Mouse (Mus musculus) heart, adult 2 months (tissue): ENCODE results near the gene Hist2h2ab.
A peak's percentile ranks its signal among the peaks of the same experiment; 100 is the strongest.

Source experiments
- CTCF ChIP-seq: fragments of 200-600 bp; IDR thresholded peaks from 2 replicates; pipeline ENCODE4 v1.8.1; 2022; ENCODE audit warnings: antibody characterized with exemption, mild to moderate bottlenecking, moderate library complexity
- EP300 ChIP-seq: fragments of 200-500 bp; IDR thresholded peaks from 2 replicates; pipeline ENCODE4 v1.6.1; 2011; ENCODE audit warnings: low read depth, low read length, control low read depth; ENCODE audit not compliant: insufficient read depth

DNA sequence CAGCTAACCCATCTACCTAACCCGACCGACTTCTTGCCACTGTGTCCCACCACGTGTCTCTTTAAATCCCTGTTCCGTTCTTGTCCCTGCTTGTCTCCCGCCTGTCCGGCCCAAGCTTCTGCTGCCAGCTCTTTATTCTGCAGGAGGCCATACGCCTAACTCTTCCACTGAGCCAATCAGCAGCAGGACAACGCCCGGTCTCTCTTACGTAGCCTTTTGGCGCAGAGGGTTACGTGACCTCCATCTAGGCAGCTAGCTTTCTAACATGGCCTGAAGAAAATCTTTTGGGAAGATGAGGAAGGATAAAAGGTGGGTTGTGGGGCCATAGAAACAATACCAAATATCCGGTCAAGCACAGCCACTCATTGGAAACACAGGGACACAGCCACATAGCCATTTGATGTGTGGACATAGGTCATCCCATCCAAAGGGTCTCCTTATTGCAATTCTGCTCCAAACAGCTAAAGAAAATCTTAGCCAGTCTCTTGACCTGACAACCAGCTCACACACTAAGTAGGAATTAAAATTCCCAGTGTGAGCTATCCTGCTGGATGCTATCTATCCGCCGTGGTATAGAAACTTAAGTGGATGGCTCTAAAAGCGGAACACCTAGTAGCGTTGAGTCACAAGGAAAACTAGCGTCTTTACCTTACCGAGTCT lies 42.7 kb downstream of the Hist2h2ab start:
- no peak for TF ChIP-seq CTCF
- TF ChIP-seq EP300 = peak; percentile 87; the same call in 1 of the 2 replicates
